Mouse (Mus musculus) midbrain, embryonic 15.5 days (tissue): ENCODE results near the gene Rasa2. TPM values are rescaled to one million over a fixed set of nuclear protein-coding genes. Genes with fewer than 3 reads are reported as not detected.
"Not testable (repeated sequence)": the region's sequence is repeated elsewhere in the genome, so short reads cannot be mapped to it uniquely, and the experiment has no call there.

Experiments used
- ATAC-seq: fragments of 200-750 bp; cut with Nextera tagmentation; replicated peaks from 2 replicates; pipeline ENCODE4 v1.8.0; 2017; ENCODE audit warnings: moderate TSS enrichment
- H3K27ac ChIP-seq: fragments of 300-500 bp; sonication (generic); 2 replicates; pipeline ENCODE4 v1.5.1; 2015; ENCODE audit warnings: mild to moderate bottlenecking, inconsistent platforms
- H3K27me3 ChIP-seq: fragments of 300-500 bp; sonication (generic); replicated peaks from 2 replicates; pipeline ENCODE4 v1.6.1; 2015; ENCODE audit warnings: inconsistent platforms
- H3K36me3 ChIP-seq: fragments of 300-500 bp; sonication (generic); replicated peaks from 2 replicates; pipeline ENCODE4 v1.6.1; 2015; ENCODE audit warnings: inconsistent platforms
- H3K4me1 ChIP-seq: fragments of 300-500 bp; sonication (generic); 2 replicates; pipeline ENCODE4 v1.6.1; 2015; ENCODE audit warnings: inconsistent platforms
- H3K4me2 ChIP-seq: fragments of 300-500 bp; sonication (generic); 2 replicates; pipeline ENCODE4 v1.6.1; 2015; ENCODE audit warnings: inconsistent platforms, mild to moderate bottlenecking, moderate library complexity
- H3K4me3 ChIP-seq: fragments of 300-500 bp; sonication (generic); 2 replicates; pipeline ENCODE4 v1.5.1; 2015; ENCODE audit warnings: mild to moderate bottlenecking, inconsistent platforms
- H3K9ac ChIP-seq: fragments of 300-500 bp; sonication (generic); 2 replicates; pipeline ENCODE4 v1.6.1; 2015; ENCODE audit warnings: mild to moderate bottlenecking, inconsistent platforms
- H3K9me3 ChIP-seq: fragments of 300-500 bp; sonication (generic); 2 replicates; pipeline ENCODE4 v1.6.1; 2016; ENCODE audit warnings: inconsistent platforms
- WGBS: fragments of 180-500 bp; shearing (Covaris S2); methylation state at CpG from one replicate; pipeline ENCODE4 v1.1.7; 2015; ENCODE audit warnings: mixed read lengths; 5-methylcytosine and 5-hydroxymethylcytosine counted together
- polyA plus RNA-seq: library from polyadenylated mRNA; unstranded; fragments of >200 nt; fragmentation: Nextera tagmentation; extraction: Ambion mirVana; gene quantifications from 2 replicates; pipeline ENCODE4 v1.2.1, GENCODE M21; 2015

The Rasa2 gene
- polyA plus RNA-seq, 1 experiment from 2014 or later: 17.6 TPM

GRCm38 (mm10) chr9:96535431-96535830 lies 96.0 kb downstream of the Rasa2 start:
- Histone ChIP-seq H3K27ac (no peak overlapping the region), H3K27me3 (no peaks in the 10 kb centered on the region), H3K4me3 (no peak overlapping the region), H3K36me3 (no peaks in the 10 kb centered on the region), H3K4me2 (no peak overlapping the region), H3K4me1 (peaks cover 7% of the 10 kb centered on the region; the same call in 1 of the 2 replicates), H3K9me3 (no peaks in the 10 kb centered on the region), H3K9ac (no peak overlapping the region)
- 83% methylated on average over 6 of the region's 6 CpGs for WGBS
- ATAC-seq: no peak

- Histone ChIP-seq H3K36me3 (no peaks in the 10 kb centered on the region), H3K9me3 (no peaks in the 10 kb centered on the region), H3K27me3 (no peaks in the 10 kb centered on the region), H3K9ac (no peak overlapping the region), H3K4me1 (peaks cover 7% of the 10 kb centered on the region; the same call in 1 of the 2 replicates), H3K4me3 (no peak overlapping the region), H3K4me2 (no peak overlapping the region), H3K27ac (no peak overlapping the region)
- WGBS: 92% methylated on average over 4 of the region's 4 CpGs
- no peak for ATAC-seq
Observed at GRCm38 (mm10) chr9:96534256-96534655, 97.2 kb downstream of the Rasa2 start.

- no peak overlapping the region for H3K9ac ChIP-seq
- no peaks in the 10 kb centered on the region for H3K36me3 ChIP-seq
- H3K4me1 ChIP-seq: peaks cover 7% of the 10 kb centered on the region; the same call in 1 of the 2 replicates
- H3K4me2 ChIP-seq: no peak overlapping the region
- H3K27ac ChIP-seq: no peak overlapping the region
- no peak overlapping the region for H3K4me3 ChIP-seq
- ATAC-seq: no peak
- 82% methylated on average over 6 of the region's 6 CpGs for WGBS
- H3K27me3 ChIP-seq: no peaks in the 10 kb centered on the region
- H3K9me3 ChIP-seq: no peaks in the 10 kb centered on the region
Observed at GRCm38 (mm10) chr9:96533476-96533875, 97.9 kb downstream of the Rasa2 start.

- no peaks in the 10 kb centered on the region for H3K36me3 ChIP-seq
- H3K27me3 ChIP-seq: no peaks in the 10 kb centered on the region
- H3K27ac ChIP-seq: no peak overlapping the region
- no peak overlapping the region for H3K9ac ChIP-seq
- no peaks in the 10 kb centered on the region for H3K9me3 ChIP-seq
- H3K4me1 ChIP-seq: peaks cover 7% of the 10 kb centered on the region; the same call in 1 of the 2 replicates
- H3K4me2 ChIP-seq: no peak overlapping the region
- H3K4me3 ChIP-seq: no peak overlapping the region
- no peak for ATAC-seq
- 82% methylated on average over 4 of the region's 4 CpGs for WGBS
Observed at GRCm38 (mm10) chr9:96532531-96532930, 98.9 kb downstream of the Rasa2 start.

GRCm38 (mm10) chr9:96530674-96531081 lies 100.7 kb downstream of the Rasa2 start:
- Histone ChIP-seq H3K4me2 (no peak overlapping the region; the same call in 1 of the 2 replicates), H3K4me1 (no peaks in the 10 kb centered on the region), H3K27ac (no peak overlapping the region), H3K9ac (no peak overlapping the region), H3K4me3 (no peak overlapping the region), H3K27me3 (no peaks in the 10 kb centered on the region), H3K36me3 (no peaks in the 10 kb centered on the region), H3K9me3 (no peaks in the 10 kb centered on the region)
- no peak for ATAC-seq
- WGBS: 62% methylated on average over 11 of the region's 11 CpGs

GRCm38 (mm10) chr9:96529961-96530673 lies 101.3 kb downstream of the Rasa2 start:
- Histone ChIP-seq H3K27ac (no peak overlapping the region), H3K4me1 (peaks cover 3% of the 10 kb centered on the region; the same call in 1 of the 2 replicates), H3K9ac (no peak overlapping the region), H3K9me3 (no peaks in the 10 kb centered on the region), H3K4me2 (no peak overlapping the region; the same call in 1 of the 2 replicates), H3K4me3 (no peak overlapping the region), H3K27me3 (no peaks in the 10 kb centered on the region), H3K36me3 (no peaks in the 10 kb centered on the region)
- WGBS: 63% methylated on average over 10 of the region's 10 CpGs
- ATAC-seq: no peak

GRCm38 (mm10) chr9:96526011-96526410 lies 105.4 kb downstream of the Rasa2 start:
- Histone ChIP-seq H3K36me3 (no peaks in the 10 kb centered on the region), H3K9me3 (no peaks in the 10 kb centered on the region), H3K4me3 (no peak overlapping the region), H3K4me1 (peaks cover 6% of the 10 kb centered on the region; the same call in 1 of the 2 replicates), H3K4me2 (no peak overlapping the region), H3K27me3 (no peaks in the 10 kb centered on the region), H3K27ac (no peak overlapping the region), H3K9ac (no peak overlapping the region)
- no peak for ATAC-seq
- WGBS: 87% methylated on average over 4 of the region's 4 CpGs

- H3K27ac ChIP-seq: no peak within 1 kb of the TSS
- H3K36me3 ChIP-seq: no peaks in the 10 kb centered on the region
- no peak within 1 kb of the TSS for H3K9ac ChIP-seq
- WGBS: 51% methylated on average over 12 of the region's 12 CpGs
- H3K27me3 ChIP-seq: no peaks in the 10 kb centered on the region
- no peaks in the 10 kb centered on the region for H3K9me3 ChIP-seq
- peaks cover 6% of the 10 kb centered on the region; the same call in 1 of the 2 replicates for H3K4me1 ChIP-seq
- no peak for ATAC-seq
- no peak within 1 kb of the TSS for H3K4me2 ChIP-seq
- no peak within 1 kb of the TSS for H3K4me3 ChIP-seq
Observed at GRCm38 (mm10) chr9:96524972-96525506, 106.4 kb downstream of the Rasa2 start, which contains the start of gene Gm28729. Gene Gm28729, minus strand, starts transcription at chr9:96525264.

- Histone ChIP-seq H3K36me3 (no peaks in the 10 kb centered on the region), H3K9ac (no peak overlapping the region), H3K4me2 (no peak overlapping the region), H3K9me3 (no peaks in the 10 kb centered on the region), H3K27ac (no peak overlapping the region), H3K27me3 (no peaks in the 10 kb centered on the region), H3K4me1 (peaks cover 6% of the 10 kb centered on the region; the same call in 1 of the 2 replicates), H3K4me3 (no peak overlapping the region)
- WGBS: 92% methylated on average over 5 of the region's 5 CpGs
- ATAC-seq: no peak
Observed at GRCm38 (mm10) chr9:96523148-96523547, 108.3 kb downstream of the Rasa2 start.

- H3K9me3 ChIP-seq, H3K27ac ChIP-seq, H3K4me2 ChIP-seq, H3K9ac ChIP-seq, H3K4me3 ChIP-seq, H3K27me3 ChIP-seq, ATAC-seq, H3K36me3 ChIP-seq, H3K4me1 ChIP-seq: not testable (repeated sequence)
- 88% methylated on average over 2 of the region's 2 CpGs for WGBS
Observed at GRCm38 (mm10) chr9:96521574-96521973, 109.8 kb downstream of the Rasa2 start.

GRCm38 (mm10) chr9:96517429-96517828 lies 114.0 kb downstream of the Rasa2 start:
- Histone ChIP-seq H3K27me3 (no peaks in the 10 kb centered on the region), H3K9ac (no peak overlapping the region), H3K36me3 (no peaks in the 10 kb centered on the region), H3K27ac (no peak overlapping the region), H3K4me1 (no peaks in the 10 kb centered on the region), H3K9me3 (no peaks in the 10 kb centered on the region), H3K4me3 (no peak overlapping the region), H3K4me2 (no peak overlapping the region)
- no peak for ATAC-seq
- 38% methylated on average over 4 of the region's 4 CpGs for WGBS

GRCm38 (mm10) chr9:96516806-96517205 lies 114.6 kb downstream of the Rasa2 start:
- no peaks in the 10 kb centered on the region for H3K27me3 ChIP-seq
- H3K4me3 ChIP-seq: no peak overlapping the region
- no peak overlapping the region for H3K4me2 ChIP-seq
- ATAC-seq: no peak
- no peak overlapping the region for H3K27ac ChIP-seq
- H3K9ac ChIP-seq: no peak overlapping the region
- 86% methylated on average over 3 of the region's 3 CpGs for WGBS
- no peaks in the 10 kb centered on the region for H3K4me1 ChIP-seq
- no peaks in the 10 kb centered on the region for H3K36me3 ChIP-seq
- H3K9me3 ChIP-seq: no peaks in the 10 kb centered on the region

GRCm38 (mm10) chr9:96515737-96516136 lies 115.7 kb downstream of the Rasa2 start:
- Histone ChIP-seq H3K4me1 (no peaks in the 10 kb centered on the region), H3K4me2 (no peak overlapping the region), H3K9me3 (no peaks in the 10 kb centered on the region), H3K27me3 (no peaks in the 10 kb centered on the region), H3K9ac (no peak overlapping the region), H3K4me3 (no peak overlapping the region), H3K27ac (no peak overlapping the region), H3K36me3 (no peaks in the 10 kb centered on the region)
- 88% methylated on average over 5 of the region's 5 CpGs for WGBS
- ATAC-seq: no peak
